8 mouse cellular contexts compared by ENCODE assay signal in genomic region chr2:166153891-166154711, GRCm38 (mm10). TPM values are rescaled to one million over a fixed set of nuclear protein-coding genes. Genes with fewer than 3 reads are reported as not detected.
A peak's percentile ranks its signal among the peaks of the same experiment; 100 is the strongest.
DNase-seq lines count a peak whose midpoint lies in the region; ATAC-seq and TF ChIP-seq lines count a peak whose summit lies in the region.

No protein-coding gene starts in this region.

- H3K4me3 ChIP-seq in embryonic facial prominence, embryonic 13.5 days: peak overlapping the region; percentile 81
- peak overlapping the region; percentile 67 for H3K4me3 ChIP-seq in hindbrain, postnatal 0 days (ENCODE audit: low read length)
- peak overlapping the region; percentile 85 for H3K4me3 ChIP-seq in megakaryocyte, embryonic 14.5 days (replicated peaks)

- peak; percentile 41 to 52 for DNase-seq in adrenal gland, adult 18-20 months (ENCODE audit: low spot score in 2 of 2)
- DNase-seq in adrenal gland, postnatal 4 days (ENCODE audit: low spot score in 2 of 2): no peak
- peak; percentile 85 for DNase-seq in 3134 (ENCODE audit: extremely low read depth, insufficient read length, low spot score)
- no peak for DNase-seq in hindbrain, postnatal 0 days (ENCODE audit: low spot score)
- DNase-seq in spleen, postnatal 36 days (ENCODE audit: low spot score in 2 of 2): no peak
- no peak for DNase-seq in layer of hippocampus, adult 9-11 months

- no peak for TF ChIP-seq CTCF in hindbrain, postnatal 0 days (IDR thresholded peaks at IDR 0.05; ENCODE audit: low read depth)

- H3K4me1 ChIP-seq in embryonic facial prominence, embryonic 13.5 days: peaks cover 76% of the 10 kb centered on the region
- H3K4me1 ChIP-seq in hindbrain, postnatal 0 days (ENCODE audit: insufficient read depth, low read length): peaks cover 17% of the 10 kb centered on the region
- peaks cover 22% of the 10 kb centered on the region for H3K4me1 ChIP-seq in megakaryocyte, embryonic 14.5 days

- WGBS in embryonic facial prominence, embryonic 13.5 days: under 1% methylated on average over 51 of the region's 51 CpGs
- WGBS in hindbrain, postnatal 0 days: under 1% methylated on average over 51 of the region's 51 CpGs

- no peaks in the 10 kb centered on the region for H3K9me3 ChIP-seq in embryonic facial prominence, embryonic 13.5 days
- no peaks in the 10 kb centered on the region for H3K9me3 ChIP-seq in hindbrain, postnatal 0 days (ENCODE audit: low read length)
- H3K9me3 ChIP-seq in megakaryocyte, embryonic 14.5 days: no peaks in the 10 kb centered on the region

- H3K4me2 ChIP-seq in embryonic facial prominence, embryonic 13.5 days: peak overlapping the region; percentile 93
- peak overlapping the region; percentile 79 for H3K4me2 ChIP-seq in hindbrain, postnatal 0 days (ENCODE audit: low read depth, low read length)

- no peaks in the 10 kb centered on the region for H3K27me3 ChIP-seq in embryonic facial prominence, embryonic 13.5 days
- peaks cover 10% of the 10 kb centered on the region; the same call in 1 of the 2 replicates for H3K27me3 ChIP-seq in hindbrain, postnatal 0 days (ENCODE audit: insufficient read depth, low read length)
- H3K27me3 ChIP-seq in megakaryocyte, embryonic 14.5 days (replicated peaks): peaks cover 91% of the 10 kb centered on the region

- 0 out of 2 replicates have a peak, but pooled peaks have one; percentile 23 for ATAC-seq in embryonic facial prominence, embryonic 13.5 days (ENCODE audit: insufficient number of reproducible peaks, insufficient read depth, low FRiP score, low TSS enrichment, low read depth)
- peak; percentile 21; the same call in 1 of the 2 replicates for ATAC-seq in hindbrain, postnatal 0 days

- peak overlapping the region; percentile 98 for H3K27ac ChIP-seq in embryonic facial prominence, embryonic 13.5 days
- H3K27ac ChIP-seq in hindbrain, postnatal 0 days: peak overlapping the region; percentile 80

- peak overlapping the region; percentile 96 for H3K9ac ChIP-seq in embryonic facial prominence, embryonic 13.5 days
- peak overlapping the region; percentile 78 for H3K9ac ChIP-seq in hindbrain, postnatal 0 days (replicated peaks; ENCODE audit: low read length)

- no peaks in the 10 kb centered on the region for H3K36me3 ChIP-seq in embryonic facial prominence, embryonic 13.5 days
- H3K36me3 ChIP-seq in hindbrain, postnatal 0 days (ENCODE audit: insufficient read depth, low read length): no peaks in the 10 kb centered on the region
- H3K36me3 ChIP-seq in megakaryocyte, embryonic 14.5 days (replicated peaks; ENCODE audit: low read length): no peaks in the 10 kb centered on the region

RNA-seq across cellular contexts. Expression of gene Sulf2, which starts 1.4 kb away (rescaled TPM):
- total RNA-seq in adrenal gland, adult 18-20 months (2021): 100 to 1,000 TPM in 1 of 2 experiments, 10 to 100 TPM in 1; 50.8 to 108 TPM
- total RNA-seq in adrenal gland, postnatal 4 days (2021): 10 to 100 TPM; 89.6 to 94.7 TPM
- polyA plus RNA-seq in embryonic facial prominence, embryonic 13.5 days (2015; fragmentation: Nextera tagmentation; extraction: Ambion mirVana): 127 and 143 TPM in 2 replicates
- total RNA-seq in hindbrain, postnatal 0 days (2014; rRNA removed): 111 and 114 TPM in 2 replicates
- 71.4 and 81.6 TPM in 2 replicates for polyA plus RNA-seq in hindbrain, postnatal 0 days (2015; fragmentation: Nextera tagmentation; extraction: Ambion mirVana)
- polyA plus RNA-seq in megakaryocyte, embryonic 14.5 days (2012; ENCODE audit: insufficient read depth, low replicate concordance): 0.41 and 4.8 TPM in 2 replicates

Comparison
In these comparisons a context has a peak if more than half of its experiments do, and no peak if none do; other contexts are left out.
1. DNase-seq: peak in adrenal gland, adult 18-20 months (2 of 2) and 3134 (single experiment); none in adrenal gland, postnatal 4 days (0 of 2), hindbrain, postnatal 0 days (single experiment), spleen, postnatal 36 days (0 of 2) and layer of hippocampus, adult 9-11 months (single experiment).
2. Peak in every context shown above with its lines, with median percentiles within 50 percentile points of each other: H3K4me3 ChIP-seq.